Mouse (Mus musculus): ENCODE measurements around the gene Smok3c. TPM values are rescaled to one million over a fixed set of nuclear protein-coding genes. Genes with fewer than 3 reads are reported as not detected.
"Not testable (repeated sequence)": the region's sequence is repeated elsewhere in the genome, so short reads cannot be mapped to it uniquely, and the experiment has no call there.

Smok3c gene
- total RNA-seq, 1 experiment from 2014 or later, result not detected

DNA sequence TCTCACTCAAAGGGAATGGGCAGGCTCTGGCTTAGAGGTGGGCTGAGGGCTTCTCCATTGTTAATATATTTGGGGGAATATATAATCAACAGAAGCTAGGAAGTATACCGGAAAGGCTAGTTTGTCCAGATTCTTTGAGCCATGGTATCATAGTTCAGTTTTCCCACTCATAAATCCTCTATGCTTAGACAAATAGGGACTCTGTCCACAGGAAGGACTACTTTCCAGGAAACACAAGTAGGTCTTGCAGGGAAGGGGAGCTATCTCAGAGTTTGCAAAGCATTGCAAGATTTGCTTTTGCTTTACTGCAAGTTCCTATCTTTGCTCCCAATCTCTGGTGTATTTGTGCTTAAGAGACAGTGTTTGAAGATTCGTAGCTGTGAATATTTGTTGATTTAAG, 52.0 kb downstream of the Smok3c start:
- DNase-seq, result no peak

DNA sequence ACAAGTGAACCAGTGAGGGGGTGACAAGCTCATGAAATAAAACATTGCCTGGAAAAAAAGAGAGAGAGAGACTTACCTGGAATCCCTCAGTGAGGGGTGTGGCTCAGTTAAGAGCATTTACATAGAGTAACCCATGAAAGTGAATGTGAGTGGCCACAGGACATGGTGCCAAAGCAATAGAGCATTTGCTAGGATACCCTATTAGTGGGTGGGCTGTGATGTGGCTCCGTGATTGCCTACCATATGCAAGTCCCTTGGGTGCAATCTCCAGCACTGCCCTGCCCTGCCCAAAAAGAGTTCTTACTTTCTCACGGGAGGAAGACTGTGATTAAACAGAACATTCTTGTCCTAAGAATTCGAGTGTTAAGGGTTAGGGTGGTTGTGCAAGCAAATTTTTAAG, 54.1 kb downstream of the Smok3c start:
- DNase-seq, result no peak

DNA sequence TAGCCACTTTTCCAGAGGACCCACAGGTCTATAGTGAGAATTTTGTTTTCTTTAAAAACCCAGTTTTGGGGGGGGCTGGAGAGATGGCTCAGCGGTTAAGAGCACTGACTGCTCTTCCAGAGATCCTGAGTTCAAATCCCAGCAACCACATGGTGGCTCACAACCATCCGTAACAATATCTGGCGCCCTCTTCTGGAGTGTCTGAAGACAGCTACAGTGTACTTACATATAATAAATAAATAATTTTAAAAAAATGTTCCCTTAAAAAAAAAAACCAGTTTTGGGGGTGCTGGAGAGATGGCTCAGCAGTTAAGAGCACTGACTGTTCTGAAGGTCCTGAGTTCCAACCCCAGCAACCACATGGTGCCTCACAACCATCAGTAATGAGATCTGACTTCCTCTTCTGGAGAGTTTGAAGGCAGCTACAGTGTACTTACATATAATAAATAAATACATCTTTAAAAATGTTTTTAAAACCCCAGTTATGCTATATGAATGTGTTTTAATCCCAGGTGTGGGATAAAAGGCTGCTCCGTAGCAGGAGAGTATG, 56.9 kb downstream of the Smok3c start:
- not testable (repeated sequence) for DNase-seq

Other genes starting within 250 kb of the Smok3c start
- gene Pilra, start 216.9 kb upstream of the Smok3c start, total RNA-seq (2021), result 0.67 and 2.8 TPM in 2 replicates
- 0.97 TPM in 1 of 2 replicates, not detected in the other for gene Pilrb1, start 195.1 kb upstream of the Smok3c start, total RNA-seq (2021)
- 0.64 and 0.86 TPM in 2 replicates for gene Pilrb2, start 181.4 kb upstream of the Smok3c start, total RNA-seq (2021)
- gene Cyp3a13, start 131.6 kb upstream of the Smok3c start, total RNA-seq (2021), result 0.90 TPM in 1 of 2 replicates, not detected in the other
- 0.55 TPM in 1 of 2 replicates, not detected in the other for gene Gjc3, start 90.1 kb upstream of the Smok3c start, total RNA-seq (2021)
- 0.52 and 11.1 TPM in 2 replicates for gene Azgp1, start 71.7 kb upstream of the Smok3c start, total RNA-seq (2021)
- not detected in 2 replicates for gene Smok3a, start 31.9 kb upstream of the Smok3c start, total RNA-seq (2021)
- gene Smok3b, start 31.8 kb upstream of the Smok3c start, total RNA-seq (2021), result not detected in 2 replicates
- gene Zkscan1, start 31.9 kb downstream of the Smok3c start, total RNA-seq (2021), result 40.4 and 47.5 TPM in 2 replicates
- gene Zscan21, start 63.7 kb downstream of the Smok3c start, total RNA-seq (2021), result 18.9 and 19.8 TPM in 2 replicates
- 11.4 and 14.1 TPM in 2 replicates for gene Zfp113, start 102.5 kb downstream of the Smok3c start, total RNA-seq (2021)
- gene Cops6, start 107.9 kb downstream of the Smok3c start, total RNA-seq (2021), result 136 and 140 TPM in 2 replicates
- 19.1 and 25.8 TPM in 2 replicates for gene Ap4m1, start 118.8 kb downstream of the Smok3c start, total RNA-seq (2021)
- 46.7 and 48.8 TPM in 2 replicates for gene Mcm7, start 119.2 kb downstream of the Smok3c start, total RNA-seq (2021)
- 42.9 and 46.0 TPM in 2 replicates for gene Taf6, start 134.3 kb downstream of the Smok3c start, total RNA-seq (2021)
- 21.6 and 25.5 TPM in 2 replicates for gene Cnpy4, start 134.3 kb downstream of the Smok3c start, total RNA-seq (2021)
- gene Mblac1, start 141.1 kb downstream of the Smok3c start, total RNA-seq (2021), result 9.4 and 12.1 TPM in 2 replicates
- gene Nxpe5, start 172.7 kb downstream of the Smok3c start, total RNA-seq (2021), result 0.30 TPM in 1 of 2 replicates, not detected in the other
- gene Lamtor4, start 202.3 kb downstream of the Smok3c start, total RNA-seq (2021), result 79.7 and 96.6 TPM in 2 replicates
- 31.6 and 38.4 TPM in 2 replicates for gene BC037034, start 210.8 kb downstream of the Smok3c start, total RNA-seq (2021)
- not detected in 2 replicates for gene Gal3st4, start 219.6 kb downstream of the Smok3c start, total RNA-seq (2021)
- not detected in 2 replicates for gene Gm43720, start 226.8 kb downstream of the Smok3c start, total RNA-seq (2021)
- gene Gpc2, start 226.8 kb downstream of the Smok3c start, total RNA-seq (2021), result 0.81 and 0.91 TPM in 2 replicates
- not detected in 2 replicates for gene Stag3, start 227.0 kb downstream of the Smok3c start, total RNA-seq (2021)